Mouse (Mus musculus): ENCODE data around the gene Olfr951.

Olfr951 gene

DNA sequence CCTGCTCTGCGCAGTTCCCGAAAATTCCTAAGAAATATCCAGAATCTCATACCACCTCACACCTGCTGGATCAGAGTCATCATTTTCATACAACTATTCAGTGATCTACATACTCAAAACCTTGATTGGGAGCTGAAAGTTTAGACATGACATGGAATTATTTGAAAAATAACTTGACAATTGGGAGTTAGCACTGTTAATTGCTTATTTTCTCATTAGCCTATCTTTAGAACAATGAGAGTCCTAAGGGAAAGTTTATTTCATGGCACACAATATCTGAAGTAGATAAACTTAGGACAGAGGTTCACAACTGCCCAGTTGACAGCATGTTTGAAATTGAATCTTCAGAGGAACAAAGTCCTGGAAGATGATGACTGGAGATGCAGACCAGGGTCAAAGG, at the start of gene Olfr951:
TSS of gene Olfr951 (plus strand) at position 301 of the 400 bp plus-strand sequence.
- no peak for DNase-seq (ENCODE audit: low read depth in 1 of 2, low spot score in 2 of 2)

- DNase-seq (ENCODE audit: low read depth in 1 of 2, low spot score in 2 of 2), result no peak
Observed at GRCm38 (mm10) chr9:39427048-39427447, 39.8 kb downstream of the Olfr951 start, which contains the start of gene Olfr952. Gene Olfr952 (minus strand): TSS chr9:39427148.
